Mouse (Mus musculus) lung, embryonic 16.5 days (tissue): ENCODE measurements around the gene Olfr91. TPM values are rescaled to one million over a fixed set of nuclear protein-coding genes. Genes with fewer than 3 reads are reported as not detected.
"Not testable (repeated sequence)": the region's sequence is repeated elsewhere in the genome, so short reads cannot be mapped to it uniquely, and the experiment has no call there.

Experiments used
- ATAC-seq: fragments of 200-750 bp; cut with Nextera tagmentation; 2 replicates; pipeline ENCODE4 v1.8.0; 2017; ENCODE audit warnings: low read depth, mild to moderate bottlenecking, moderate library complexity
- H3K27ac ChIP-seq: fragments of 300-500 bp; sonication (generic); 2 replicates; pipeline ENCODE4 v1.5.1; 2014; ENCODE audit warnings: mild to moderate bottlenecking, control low read depth, low read length
- H3K27me3 ChIP-seq: fragments of 300-500 bp; sonication (generic); 2 replicates; pipeline ENCODE4 v1.6.1; 2014; ENCODE audit warnings: low read depth, low read length, mixed read lengths; ENCODE audit not compliant: control insufficient read depth, insufficient read depth
- H3K36me3 ChIP-seq: fragments of 300-500 bp; sonication (generic); 2 replicates; pipeline ENCODE4 v1.6.1; 2014; ENCODE audit warnings: low read length; ENCODE audit not compliant: control insufficient read depth, insufficient read depth
- H3K4me1 ChIP-seq: fragments of 300-500 bp; sonication (generic); replicated peaks from 2 replicates; pipeline ENCODE4 v1.6.1; 2014; ENCODE audit warnings: low read length, mixed read lengths; ENCODE audit not compliant: control insufficient read depth, insufficient read depth
- H3K4me2 ChIP-seq: fragments of 300-500 bp; sonication (generic); 2 replicates; pipeline ENCODE4 v1.6.1; 2014; ENCODE audit warnings: low read depth, low read length, control low read depth
- H3K4me3 ChIP-seq: fragments of 300-500 bp; sonication (generic); 2 replicates; pipeline ENCODE4 v1.5.1; 2014; ENCODE audit warnings: mild to moderate bottlenecking, low read length, control low read depth
- H3K9ac ChIP-seq: fragments of 300-500 bp; sonication (generic); 2 replicates; pipeline ENCODE4 v1.6.1; 2014; ENCODE audit warnings: low read length, control low read depth
- H3K9me3 ChIP-seq: fragments of 300-500 bp; sonication (generic); 2 replicates; pipeline ENCODE4 v1.6.1; 2016; ENCODE audit warnings: low read length; ENCODE audit not compliant: control insufficient read depth
- WGBS: fragments of 180-500 bp; shearing (Covaris S2); extraction: QIAGEN DNeasy Blood & Tissue Kit; methylation state at CpG from one replicate; pipeline ENCODE4 v1.1.7; 2014; 5-methylcytosine and 5-hydroxymethylcytosine counted together
- polyA plus RNA-seq: library from polyadenylated mRNA; unstranded; fragments of >200 nt; fragmentation: Nextera tagmentation; extraction: Ambion mirVana; gene quantifications from 2 replicates; pipeline ENCODE4 v1.2.1, GENCODE M21; 2015

Gene Olfr91
- polyA plus RNA-seq: not detected in 2 replicates

DNA sequence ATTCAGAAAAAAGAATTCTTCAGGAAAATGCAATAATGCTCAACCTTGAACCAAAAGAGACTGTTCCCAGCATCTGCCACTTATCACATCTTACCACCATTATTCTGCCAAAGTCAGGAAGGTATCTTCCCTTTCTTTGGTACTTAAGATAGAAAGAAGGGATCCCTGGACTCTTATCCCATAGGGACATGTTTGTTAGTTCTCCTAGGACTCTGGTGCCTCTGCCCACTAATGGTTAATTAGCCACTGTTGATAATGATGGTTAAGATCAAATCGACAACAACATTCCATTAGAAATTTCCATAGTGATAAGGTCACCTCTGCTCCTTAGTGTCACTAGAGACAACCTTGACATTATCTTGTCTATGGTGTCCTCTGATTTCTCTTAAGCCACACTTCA is at the start of gene Olfr91:
Gene Olfr91, minus strand, starts transcription at position 101 of the 400 bp plus-strand sequence.
- 76% methylated on average over 1 of the region's 1 CpGs for WGBS
- no peak within 1 kb of the TSS for H3K4me2 ChIP-seq
- H3K4me3 ChIP-seq: no peak within 1 kb of the TSS
- ATAC-seq: no peak
- H3K9ac ChIP-seq: no peak within 1 kb of the TSS
- H3K27me3 ChIP-seq: no peaks in the 10 kb centered on the region
- H3K27ac ChIP-seq: no peak within 1 kb of the TSS
- H3K36me3 ChIP-seq: no peaks in the 10 kb centered on the region
- no peaks in the 10 kb centered on the region for H3K4me1 ChIP-seq
- H3K9me3 ChIP-seq: no peaks in the 10 kb centered on the region

DNA sequence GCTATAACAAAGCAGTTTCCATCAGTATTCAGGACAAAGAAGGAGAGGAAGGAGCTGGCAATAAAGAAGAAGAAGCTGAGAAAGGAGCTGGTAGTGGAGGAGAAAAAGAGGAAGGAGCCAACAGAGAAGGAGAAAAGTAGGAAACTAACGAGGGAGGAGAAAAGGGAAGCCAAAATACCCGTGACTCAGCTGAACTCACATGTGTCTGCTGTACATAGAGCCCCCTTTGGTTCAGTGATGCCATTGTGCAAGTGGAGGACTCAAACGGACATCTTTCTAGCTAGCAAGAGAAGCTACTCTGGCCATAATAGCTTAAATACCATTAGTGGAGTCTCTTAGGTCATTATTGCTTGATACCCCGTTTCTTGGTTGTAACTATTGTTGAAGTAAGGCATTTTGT is 33.3 kb upstream of the Olfr91 start:
- H3K9me3 ChIP-seq, H3K27ac ChIP-seq, H3K27me3 ChIP-seq, H3K4me3 ChIP-seq, H3K4me2 ChIP-seq, H3K4me1 ChIP-seq, H3K9ac ChIP-seq, H3K36me3 ChIP-seq, ATAC-seq: not testable (repeated sequence)
- WGBS: 67% methylated on average over 4 of the region's 4 CpGs

DNA sequence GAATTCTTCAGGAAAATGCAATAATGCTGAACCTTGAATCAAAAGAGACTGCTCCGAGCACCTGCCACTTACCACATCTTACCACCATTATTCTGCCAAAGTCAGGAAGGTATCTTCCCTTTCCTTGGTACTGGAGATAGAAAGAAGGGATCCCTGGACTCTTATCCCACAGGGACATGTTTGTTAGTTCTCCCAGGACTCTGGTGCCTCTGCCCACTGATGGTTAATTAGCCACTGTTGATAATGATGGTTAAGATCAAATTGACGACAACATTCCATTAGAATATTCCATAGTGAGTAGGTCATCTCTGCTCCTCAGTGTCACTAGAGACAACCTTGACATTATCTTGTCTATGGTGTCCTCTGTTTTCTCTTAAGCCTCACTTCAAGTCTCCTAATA is 21.9 kb upstream of the Olfr91 start, which contains the start of gene Olfr92:
Gene Olfr92, minus strand, starts transcription at position 101 of the 400 bp plus-strand sequence.
- 79% methylated on average over 2 of the region's 2 CpGs for WGBS

DNA sequence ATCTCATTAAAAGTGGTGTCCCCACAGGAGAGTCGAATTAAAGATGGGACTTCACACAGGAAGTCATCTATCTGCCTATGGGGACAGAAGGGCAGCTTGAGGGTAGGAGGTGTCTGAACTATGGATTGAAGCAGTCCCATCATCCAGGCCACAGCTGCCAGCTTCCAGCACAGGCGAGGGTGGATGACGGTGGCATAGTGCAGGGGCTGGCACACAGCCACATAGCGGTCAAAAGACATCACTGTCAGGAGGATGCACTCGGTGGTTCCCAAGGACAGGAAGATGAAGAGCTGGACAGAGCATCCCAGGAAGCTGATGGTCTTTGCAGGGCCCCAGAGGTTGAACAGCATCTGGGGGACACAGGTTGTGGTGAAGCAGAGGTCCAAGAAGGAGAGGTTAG is 4.8 kb downstream of the Olfr91 start:
- H3K27me3 ChIP-seq: no peaks in the 10 kb centered on the region
- no peak for ATAC-seq
- H3K9ac ChIP-seq: no peak overlapping the region
- no peak overlapping the region for H3K27ac ChIP-seq
- no peaks in the 10 kb centered on the region for H3K9me3 ChIP-seq
- no peak overlapping the region for H3K4me2 ChIP-seq
- 64% methylated on average over 5 of the region's 5 CpGs for WGBS
- H3K4me3 ChIP-seq: no peak overlapping the region
- no peaks in the 10 kb centered on the region for H3K36me3 ChIP-seq
- no peaks in the 10 kb centered on the region for H3K4me1 ChIP-seq

More for the DNA sequence above, 21.9 kb upstream of the Olfr91 start, which contains the start of gene Olfr92:
- Histone ChIP-seq H3K9ac (no peak within 1 kb of the TSS), H3K9me3 (no peaks in the 10 kb centered on the region), H3K4me1 (no peaks in the 10 kb centered on the region), H3K36me3 (no peaks in the 10 kb centered on the region), H3K27me3 (no peaks in the 10 kb centered on the region), H3K4me3 (no peak within 1 kb of the TSS), H3K27ac (no peak within 1 kb of the TSS), H3K4me2 (no peak within 1 kb of the TSS)
- no peak for ATAC-seq

DNA sequence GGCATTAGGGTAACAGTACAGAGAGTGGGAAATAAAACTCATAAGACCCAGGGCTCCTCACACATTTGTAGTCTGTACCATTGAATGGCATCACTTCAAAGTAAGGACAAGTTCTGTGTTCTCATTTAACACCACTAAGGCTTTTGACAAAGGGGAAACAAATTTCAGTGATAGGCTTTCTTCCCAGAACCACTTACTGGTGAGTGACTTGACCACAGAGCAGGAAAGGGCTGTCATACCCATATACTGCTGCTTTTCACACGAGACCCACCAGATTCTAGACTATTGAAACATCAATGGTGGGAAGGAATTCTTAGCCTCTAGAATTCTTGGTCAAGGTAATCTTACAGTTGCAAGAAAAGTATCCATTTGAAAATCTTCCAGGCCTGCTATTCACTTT is 5.9 kb downstream of the Olfr91 start:
- Histone ChIP-seq H3K4me1 (no peaks in the 10 kb centered on the region), H3K27ac (no peak overlapping the region), H3K4me2 (no peak overlapping the region), H3K36me3 (no peaks in the 10 kb centered on the region), H3K27me3 (no peaks in the 10 kb centered on the region), H3K4me3 (no peak overlapping the region), H3K9ac (no peak overlapping the region), H3K9me3 (no peaks in the 10 kb centered on the region)
- 63% methylated on average over 1 of the region's 1 CpGs for WGBS
- no peak for ATAC-seq

DNA sequence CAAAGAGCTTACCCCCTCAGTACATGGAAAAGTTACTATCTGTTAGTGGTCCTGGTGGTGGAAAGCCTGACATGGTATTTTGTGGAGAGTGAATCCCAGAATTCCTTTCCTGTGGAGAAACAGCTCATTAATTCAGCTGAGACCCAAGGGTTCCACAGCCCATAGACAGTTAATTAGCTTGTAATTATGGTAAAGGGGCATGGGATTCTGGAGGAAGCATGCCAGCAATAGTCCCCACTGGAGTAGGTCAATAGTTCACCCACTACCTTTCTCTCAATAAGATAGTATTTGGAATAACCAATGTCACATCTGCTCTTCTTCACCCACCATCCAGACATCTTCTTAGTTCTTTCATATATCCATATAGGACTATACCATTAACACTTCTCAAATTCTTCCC is 9.7 kb downstream of the Olfr91 start, which contains the start of gene Olfr90:
Gene Olfr90, minus strand, starts transcription at position 101 of the 400 bp plus-strand sequence.
- no peak for ATAC-seq
- no peaks in the 10 kb centered on the region for H3K27me3 ChIP-seq
- H3K4me2 ChIP-seq: no peak within 1 kb of the TSS
- H3K4me3 ChIP-seq: no peak within 1 kb of the TSS
- no peaks in the 10 kb centered on the region for H3K4me1 ChIP-seq
- no peak within 1 kb of the TSS for H3K9ac ChIP-seq
- H3K27ac ChIP-seq: no peak within 1 kb of the TSS
- no peaks in the 10 kb centered on the region for H3K9me3 ChIP-seq
- H3K36me3 ChIP-seq: no peaks in the 10 kb centered on the region

DNA sequence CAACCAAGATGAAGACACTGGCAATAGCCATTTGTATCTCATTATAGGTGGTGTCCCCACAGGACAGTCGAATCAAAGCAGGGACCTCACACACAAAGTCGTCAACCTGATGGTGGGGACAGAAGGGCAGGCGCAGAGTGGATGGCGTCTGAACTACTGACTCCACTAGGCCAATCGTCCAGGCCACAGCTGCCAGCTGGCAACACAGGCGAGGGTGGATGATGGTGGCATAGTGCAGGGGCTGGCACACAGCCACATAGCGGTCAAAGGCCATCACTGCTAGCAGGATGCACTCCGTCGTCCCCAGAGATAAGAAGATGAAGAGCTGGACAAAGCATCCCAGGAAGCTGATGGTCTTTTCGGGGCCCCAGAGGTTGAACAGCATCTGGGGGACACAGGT is 12.5 kb downstream of the Olfr91 start:
- H3K9me3 ChIP-seq: no peaks in the 10 kb centered on the region
- WGBS: 56% methylated on average over 10 of the region's 10 CpGs
- no peak overlapping the region for H3K27ac ChIP-seq
- no peaks in the 10 kb centered on the region for H3K36me3 ChIP-seq
- H3K4me3 ChIP-seq: no peak overlapping the region
- H3K4me1 ChIP-seq: peaks cover 2% of the 10 kb centered on the region; the same call in 1 of the 2 replicates
- H3K4me2 ChIP-seq: no peak overlapping the region
- no peak overlapping the region for H3K9ac ChIP-seq
- no peak for ATAC-seq
- no peaks in the 10 kb centered on the region for H3K27me3 ChIP-seq

DNA sequence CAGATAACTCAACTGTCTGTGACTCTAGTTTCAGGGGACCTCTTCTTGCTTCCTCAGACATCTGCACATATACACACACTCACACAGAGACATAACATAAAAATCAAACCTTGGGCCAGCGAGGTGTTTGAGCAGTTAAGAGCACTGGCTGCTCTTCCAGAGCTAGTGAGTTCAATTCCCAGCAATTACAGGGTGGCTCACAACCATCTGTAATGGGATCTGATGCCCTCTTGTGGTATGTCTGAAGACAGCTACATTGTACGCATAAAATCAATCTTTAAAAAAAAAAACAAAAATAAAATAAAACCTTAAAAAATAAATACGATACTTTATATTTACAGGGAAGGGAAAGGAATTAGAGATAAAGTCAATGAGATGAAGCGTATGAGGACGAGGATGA is 13.4 kb downstream of the Olfr91 start:
- Histone ChIP-seq H3K9me3 (no peaks in the 10 kb centered on the region), H3K27ac (no peak overlapping the region), H3K4me1 (peaks cover 2% of the 10 kb centered on the region; the same call in 1 of the 2 replicates), H3K9ac (no peak overlapping the region), H3K27me3 (no peaks in the 10 kb centered on the region), H3K4me3 (no peak overlapping the region), H3K36me3 (no peaks in the 10 kb centered on the region), H3K4me2 (no peak overlapping the region)
- WGBS: 62% methylated on average over 5 of the region's 5 CpGs
- ATAC-seq: no peak

DNA sequence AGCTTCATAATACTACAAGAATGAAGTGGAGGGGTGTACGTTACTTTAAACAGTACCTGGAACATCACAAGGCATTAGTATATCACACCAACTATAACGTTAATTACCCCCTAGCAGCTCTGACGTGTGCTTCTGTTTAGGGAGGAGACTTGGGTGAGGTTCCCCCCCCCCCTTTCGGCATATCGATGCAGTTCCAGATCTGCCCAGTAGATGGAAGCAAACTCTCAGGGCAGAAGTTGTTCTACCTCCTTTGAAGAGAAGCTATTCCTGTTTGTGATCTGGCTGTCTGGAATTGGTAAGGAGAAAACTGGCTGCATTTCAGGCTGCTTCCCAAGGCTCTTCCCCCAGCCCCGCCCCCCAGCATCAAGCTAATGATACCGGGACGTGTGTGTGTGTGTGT is 14.8 kb downstream of the Olfr91 start:
- H3K27ac ChIP-seq: no peak overlapping the region
- H3K36me3 ChIP-seq: no peaks in the 10 kb centered on the region
- no peaks in the 10 kb centered on the region for H3K9me3 ChIP-seq
- no peak overlapping the region for H3K4me2 ChIP-seq
- H3K4me3 ChIP-seq: no peak overlapping the region
- 2% methylated on average over 8 of the region's 8 CpGs for WGBS
- peak; percentile 74; the same call in 1 of the 2 replicates for ATAC-seq
- no peaks in the 10 kb centered on the region for H3K27me3 ChIP-seq
- H3K4me1 ChIP-seq: peaks cover 2% of the 10 kb centered on the region; the same call in 1 of the 2 replicates
- H3K9ac ChIP-seq: no peak overlapping the region

DNA sequence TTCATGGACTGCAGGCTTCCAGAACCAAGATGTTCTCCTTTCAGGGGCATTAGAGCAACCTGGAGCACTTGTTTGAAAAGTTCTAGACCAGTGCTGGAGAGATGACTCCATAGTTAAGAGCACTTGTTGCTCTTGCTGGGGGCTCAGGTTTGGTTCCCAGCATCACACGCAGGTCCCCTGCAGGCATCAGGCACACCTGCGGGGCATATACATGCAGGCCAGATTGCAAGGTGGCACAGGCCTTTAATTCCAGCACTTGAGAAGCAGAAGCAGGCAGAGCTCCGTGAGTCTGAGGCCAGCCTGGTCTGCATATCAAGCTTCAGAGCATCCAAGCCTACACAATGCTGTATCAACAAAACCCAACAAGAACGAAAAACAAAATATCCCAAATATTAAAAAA is 16.4 kb downstream of the Olfr91 start:
- H3K27ac ChIP-seq: no peak overlapping the region
- H3K36me3 ChIP-seq: no peaks in the 10 kb centered on the region
- H3K9ac ChIP-seq: no peak overlapping the region
- no peak overlapping the region for H3K4me3 ChIP-seq
- H3K4me2 ChIP-seq: no peak overlapping the region
- peaks cover 2% of the 10 kb centered on the region; the same call in 1 of the 2 replicates for H3K4me1 ChIP-seq
- H3K9me3 ChIP-seq: no peaks in the 10 kb centered on the region
- no peaks in the 10 kb centered on the region for H3K27me3 ChIP-seq
- ATAC-seq: no peak
- 88% methylated on average over 4 of the region's 4 CpGs for WGBS
